Mouse (Mus musculus) brain, embryonic 14.5 days (tissue): ENCODE measurements around the gene Ece2.

Experiments
- CTCF ChIP-seq: fragments of 200-500 bp; IDR thresholded peaks from 2 replicates; pipeline ENCODE4 v1.5.1; 2012; ENCODE audit warnings: inconsistent platforms, mild to moderate bottlenecking, moderate library complexity, borderline replicate concordance; ENCODE audit not compliant: insufficient read depth, insufficient read length; ENCODE audit errors: extremely low read depth
- POLR2A ChIP-seq: fragments of 200-500 bp; IDR thresholded peaks from 2 replicates; pipeline ENCODE4 v1.6.1; 2012; ENCODE audit warnings: mild to moderate bottlenecking, inconsistent platforms, borderline replicate concordance; ENCODE audit not compliant: poor library complexity, insufficient read depth, insufficient read length, severe bottlenecking; ENCODE audit errors: extremely low read depth

DNA sequence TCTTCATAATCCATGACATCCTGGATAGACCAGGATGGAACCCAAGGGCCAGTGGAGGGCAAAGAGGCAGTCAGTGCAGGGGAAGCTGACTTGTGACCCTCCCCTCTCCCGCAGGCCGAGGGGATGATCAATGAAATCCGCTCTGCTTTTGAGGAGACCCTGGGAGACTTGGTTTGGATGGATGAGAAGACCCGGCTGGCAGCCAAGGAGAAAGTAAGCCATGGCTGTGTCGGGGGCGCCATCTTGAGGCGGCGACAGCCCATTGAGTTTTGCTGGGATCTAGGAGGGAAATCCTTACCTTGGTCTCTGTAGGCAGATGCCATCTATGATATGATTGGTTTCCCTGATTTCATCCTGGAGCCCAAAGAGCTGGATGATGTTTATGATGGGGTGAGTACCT lies 12.5 kb downstream of the Ece2 start:
- peak; percentile 82 for TF ChIP-seq CTCF
- TF ChIP-seq POLR2A: no peak
